Mouse (Mus musculus) left cerebral cortex, postnatal 10 days (tissue): Measurements from ENCODE around the gene Dnajb3. TPM values are rescaled to one million over a fixed set of nuclear protein-coding genes. Genes with fewer than 3 reads are reported as not detected.

Experiments used
- DNase-seq, 2 experiments: peaks; one replicate each; pipeline ENCODE4 v3.0.0; 2021 to 2022; ENCODE audit warnings: low spot score in 2 of 2, mixed read lengths in 1 of 2; ENCODE audit errors: extremely low spot score in 1 of 2
- intact Hi-C: fragments of 180-260 bp; cut with DNase I; formaldehyde crosslinking; loops from one replicate; pipeline ENCODE4 v1.15.1; 2025
- total RNA-seq, 2 experiments: library from RNA; stranded (reverse); gene quantifications; 2 replicates each; pipeline ENCODE4 v1.2.3; 2021

The Dnajb3 gene
- total RNA-seq, 2 experiments from 2014 or later, result 3.9 to 5.0 TPM

GRCm38 (mm10) chr1:88219054-88219453 lies 13.5 kb upstream of the Dnajb3 start:
- peak in 1 of 2 experiments; percentile 16 for DNase-seq
- intact Hi-C loops, result no loop called here

GRCm38 (mm10) chr1:88218591-88218990 lies 13.0 kb upstream of the Dnajb3 start:
- intact Hi-C loops, result no loop called here
- DNase-seq, result peak in 1 of 2 experiments; percentile 17

- peak in 1 of 2 experiments; percentile 51 for DNase-seq
- intact Hi-C loops, result no loop called here
These were observed 12.5 kb upstream of the Dnajb3 start for GRCm38 (mm10) chr1:88218051-88218450.

GRCm38 (mm10) chr1:88217576-88217975 lies 12.0 kb upstream of the Dnajb3 start:
- DNase-seq, result peak in 1 of 2 experiments; percentile 15
- intact Hi-C loops, result no loop called here

- DNase-seq, result peak in 1 of 2 experiments; percentile 42
- intact Hi-C loops, result no loop called here
These were observed 11.6 kb upstream of the Dnajb3 start for GRCm38 (mm10) chr1:88217144-88217543.

- intact Hi-C loops, result no loop called here
- DNase-seq, result no peak
These were observed 11.0 kb upstream of the Dnajb3 start for GRCm38 (mm10) chr1:88216551-88216950.

GRCm38 (mm10) chr1:88215466-88216380 lies 10.1 kb upstream of the Dnajb3 start:
- intact Hi-C loops, result no loop called here
- no peak for DNase-seq

GRCm38 (mm10) chr1:88214462-88214952 lies 8.9 kb upstream of the Dnajb3 start:
- intact Hi-C loops, result no loop called here
- no peak for DNase-seq

- intact Hi-C loops, result no loop called here
- DNase-seq, result peak in 1 of 2 experiments; percentile 46
These were observed 8.3 kb upstream of the Dnajb3 start for GRCm38 (mm10) chr1:88213766-88214461.

- no peak for DNase-seq
- intact Hi-C loops, result no loop called here
These were observed 7.5 kb upstream of the Dnajb3 start for GRCm38 (mm10) chr1:88213061-88213460.

- intact Hi-C loops, result no loop called here
- DNase-seq, result peak in 1 of 2 experiments; percentile 62
These were observed 6.9 kb upstream of the Dnajb3 start for GRCm38 (mm10) chr1:88212341-88213045.

GRCm38 (mm10) chr1:88211812-88212211 lies 6.2 kb upstream of the Dnajb3 start, which contains the start of gene Ugt1a1:
Gene Ugt1a1 (plus strand): TSS chr1:88211959.
- DNase-seq, result no peak

GRCm38 (mm10) chr1:88206843-88207479 lies 1.4 kb upstream of the Dnajb3 start:
- DNase-seq, result no peak
- intact Hi-C loops, result no loop called here

More at GRCm38 (mm10) chr1:88211812-88212211, 6.2 kb upstream of the Dnajb3 start, which contains the start of gene Ugt1a1:
- intact Hi-C loops, result no loop called here

GRCm38 (mm10) chr1:88200456-88200855 lies 5.1 kb downstream of the Dnajb3 start, which contains the start of gene Ugt1a2:
Gene Ugt1a2 (plus strand): TSS chr1:88200601.
- intact Hi-C loops, result no loop called here
- DNase-seq, result no peak

- DNase-seq, result no peak
- intact Hi-C loops, result no loop called here
These were observed 5.6 kb downstream of the Dnajb3 start for GRCm38 (mm10) chr1:88199996-88200395.

- intact Hi-C loops, result no loop called here
- no peak for DNase-seq
These were observed 8.1 kb downstream of the Dnajb3 start for GRCm38 (mm10) chr1:88197443-88197842.

GRCm38 (mm10) chr1:88195687-88196086 lies 9.9 kb downstream of the Dnajb3 start:
- intact Hi-C loops, result no loop called here
- no peak for DNase-seq

GRCm38 (mm10) chr1:88192136-88192535 lies 13.4 kb downstream of the Dnajb3 start:
- no peak for DNase-seq
- intact Hi-C loops, result no loop called here
